Mouse (Mus musculus): Measurements from ENCODE around the gene Zfp580.

- TF ChIP-seq CTCF (IDR thresholded peaks at IDR 0.05; ENCODE audit: extremely low read depth, insufficient read depth, insufficient read length, insufficient replicate concordance) (no peak), POLR2A (IDR thresholded peaks at IDR 0.05; ENCODE audit: low read depth, low read length) (no peak)
Observed at GRCm38 (mm10) chr7:5030554-5031275, 20.6 kb upstream of the Zfp580 start.

Measured in spleen, adult 2 months (tissue).